Mouse (Mus musculus) hindbrain, embryonic 14.5 days (tissue): ENCODE data around the gene Arhgap20. TPM values are rescaled to one million over a fixed set of nuclear protein-coding genes. Genes with fewer than 3 reads are reported as not detected.

Source experiments
- ATAC-seq: fragments of 200-750 bp; cut with Nextera tagmentation; 2 replicates; pipeline ENCODE4 v1.8.0; 2017; ENCODE audit warnings: moderate number of reproducible peaks, mild to moderate bottlenecking, moderate TSS enrichment, moderate library complexity; ENCODE audit not compliant: low FRiP score
- DNase-seq: peaks from one replicate; pipeline ENCODE4 v3.0.0-alpha.2; 2015; ENCODE audit warnings: low spot score
- H3K27ac ChIP-seq: fragments of 300-500 bp; sonication (generic); 2 replicates; pipeline ENCODE4 v1.5.1; 2014; ENCODE audit warnings: mild to moderate bottlenecking, moderate library complexity
- H3K27me3 ChIP-seq: fragments of 300-500 bp; sonication (generic); 2 replicates; pipeline ENCODE4 v1.6.1; 2014; ENCODE audit warnings: mild to moderate bottlenecking, low read length, mixed read lengths; ENCODE audit not compliant: control insufficient read depth, insufficient read depth
- H3K36me3 ChIP-seq: fragments of 300-500 bp; sonication (generic); replicated peaks from 2 replicates; pipeline ENCODE4 v1.6.1; 2014; ENCODE audit not compliant: control insufficient read depth, insufficient read depth
- H3K4me1 ChIP-seq: fragments of 300-500 bp; sonication (generic); replicated peaks from 2 replicates; pipeline ENCODE4 v1.6.1; 2014; ENCODE audit warnings: antibody characterized with exemption, low read length, mixed read lengths; ENCODE audit not compliant: control insufficient read depth, insufficient read depth
- H3K4me2 ChIP-seq: fragments of 300-500 bp; sonication (generic); replicated peaks from 2 replicates; pipeline ENCODE4 v1.6.1; 2014; ENCODE audit warnings: mild to moderate bottlenecking, moderate library complexity
- H3K4me3 ChIP-seq: fragments of 300-500 bp; sonication (generic); replicated peaks from 2 replicates; pipeline ENCODE4 v1.5.1; 2014; ENCODE audit warnings: mild to moderate bottlenecking, low read length
- H3K9ac ChIP-seq: fragments of 300-500 bp; sonication (generic); 2 replicates; pipeline ENCODE4 v1.6.1; 2014
- H3K9me3 ChIP-seq: fragments of 300-500 bp; sonication (generic); 2 replicates; pipeline ENCODE4 v1.6.1; 2016; ENCODE audit warnings: low read length; ENCODE audit not compliant: control insufficient read depth
- WGBS: fragments of 180-500 bp; shearing (Covaris S2); extraction: QIAGEN DNeasy Blood & Tissue Kit; methylation state at CpG from one replicate; pipeline ENCODE4 v1.1.7; 2014; 5-methylcytosine and 5-hydroxymethylcytosine counted together
- polyA plus RNA-seq: library from polyadenylated mRNA; unstranded; fragments of >200 nt; fragmentation: Nextera tagmentation; extraction: Ambion mirVana; gene quantifications from 2 replicates; pipeline ENCODE4 v1.2.1, GENCODE M21; 2014

Gene Arhgap20
- 28.2 and 29.7 TPM in 2 replicates for polyA plus RNA-seq

GRCm38 (mm10) chr9:51764921-51765416 lies at the start of gene Arhgap20:
Gene Arhgap20 (plus strand): TSS chr9:51765337.
- peaks cover 14% of the 10 kb centered on the region for H3K4me1 ChIP-seq
- H3K9me3 ChIP-seq, result no peaks in the 10 kb centered on the region
- peaks cover 15% of the 10 kb centered on the region; the same call in 1 of the 2 replicates for H3K27me3 ChIP-seq
- WGBS, result 1% methylated on average over 55 of the region's 77 CpGs
- no peaks in the 10 kb centered on the region for H3K36me3 ChIP-seq
- peak within 1 kb of the TSS; percentile 81 for H3K27ac ChIP-seq
- H3K4me3 ChIP-seq, result peak within 1 kb of the TSS; percentile 66
- H3K4me2 ChIP-seq, result peak within 1 kb of the TSS; percentile 82
- ATAC-seq, result peak; percentile 94
- peak; percentile 89 for DNase-seq
- peak within 1 kb of the TSS; percentile 90 for H3K9ac ChIP-seq

- DNase-seq (no peak), ATAC-seq (no peak)
- no peak overlapping the region for H3K4me2 ChIP-seq
- H3K36me3 ChIP-seq, result no peaks in the 10 kb centered on the region
- H3K4me1 ChIP-seq, result no peaks in the 10 kb centered on the region
- no peak overlapping the region for H3K27ac ChIP-seq
- H3K9ac ChIP-seq, result no peak overlapping the region
- H3K27me3 ChIP-seq, result no peaks in the 10 kb centered on the region
- no peak overlapping the region for H3K4me3 ChIP-seq
- 95% methylated on average over 3 of the region's 3 CpGs for WGBS
- H3K9me3 ChIP-seq, result no peaks in the 10 kb centered on the region
These were observed 46.3 kb upstream of the Arhgap20 start for GRCm38 (mm10) chr9:51718793-51719192.

GRCm38 (mm10) chr9:51727960-51728359 lies 37.2 kb upstream of the Arhgap20 start:
- Histone ChIP-seq H3K36me3 (no peaks in the 10 kb centered on the region), H3K4me2 (no peak overlapping the region), H3K4me1 (no peaks in the 10 kb centered on the region), H3K27me3 (no peaks in the 10 kb centered on the region), H3K4me3 (no peak overlapping the region), H3K9ac (no peak overlapping the region), H3K27ac (no peak overlapping the region), H3K9me3 (no peaks in the 10 kb centered on the region)
- ATAC-seq, result no peak
- DNase-seq, result no peak
- WGBS, result 53% methylated on average over 6 of the region's 6 CpGs

GRCm38 (mm10) chr9:51735180-51736034 lies 29.7 kb upstream of the Arhgap20 start:
- Histone ChIP-seq H3K9me3 (no peaks in the 10 kb centered on the region), H3K9ac (no peak overlapping the region), H3K27me3 (no peaks in the 10 kb centered on the region), H3K4me3 (no peak overlapping the region), H3K36me3 (no peaks in the 10 kb centered on the region), H3K27ac (peak overlapping the region; percentile 33; the same call in 1 of the 2 replicates), H3K4me1 (peaks cover 20% of the 10 kb centered on the region), H3K4me2 (0 out of 2 replicates have a peak overlapping the region, but pooled peaks have one; percentile 2)
- WGBS, result 53% methylated on average over 9 of the region's 9 CpGs
- 0 out of 2 replicates have a peak, but pooled peaks have one; percentile 34 for ATAC-seq
- peak; percentile 30 for DNase-seq

GRCm38 (mm10) chr9:51736750-51737368 lies 28.3 kb upstream of the Arhgap20 start:
- Histone ChIP-seq H3K9me3 (no peaks in the 10 kb centered on the region), H3K4me2 (no peak overlapping the region), H3K9ac (no peak overlapping the region), H3K27me3 (no peaks in the 10 kb centered on the region), H3K27ac (no peak overlapping the region), H3K4me3 (no peak overlapping the region), H3K36me3 (no peaks in the 10 kb centered on the region), H3K4me1 (peaks cover 20% of the 10 kb centered on the region)
- peak; percentile 60 for DNase-seq
- 61% methylated on average over 5 of the region's 5 CpGs for WGBS
- no peak for ATAC-seq

GRCm38 (mm10) chr9:51738349-51738748 lies 26.8 kb upstream of the Arhgap20 start:
- WGBS, result 94% methylated on average over 9 of the region's 9 CpGs
- no peaks in the 10 kb centered on the region for H3K27me3 ChIP-seq

GRCm38 (mm10) chr9:51739826-51740225 lies 25.3 kb upstream of the Arhgap20 start:
- DNase-seq, result no peak
- Histone ChIP-seq H3K4me2 (no peak overlapping the region), H3K4me3 (no peak overlapping the region), H3K36me3 (no peaks in the 10 kb centered on the region), H3K9ac (no peak overlapping the region), H3K9me3 (no peaks in the 10 kb centered on the region), H3K4me1 (peaks cover 20% of the 10 kb centered on the region), H3K27ac (no peak overlapping the region), H3K27me3 (no peaks in the 10 kb centered on the region)
- ATAC-seq, result no peak
- 81% methylated on average over 4 of the region's 4 CpGs for WGBS

More at GRCm38 (mm10) chr9:51738349-51738748, 26.8 kb upstream of the Arhgap20 start:
- Histone ChIP-seq H3K4me3 (no peak overlapping the region), H3K9me3 (no peaks in the 10 kb centered on the region), H3K9ac (no peak overlapping the region), H3K4me1 (peaks cover 20% of the 10 kb centered on the region), H3K4me2 (no peak overlapping the region), H3K36me3 (no peaks in the 10 kb centered on the region), H3K27ac (no peak overlapping the region)
- ATAC-seq (no peak), DNase-seq (no peak)

GRCm38 (mm10) chr9:51750144-51750543 lies 15.0 kb upstream of the Arhgap20 start:
- 85% methylated on average over 4 of the region's 4 CpGs for WGBS
- no peak overlapping the region for H3K4me3 ChIP-seq
- no peak for ATAC-seq

GRCm38 (mm10) chr9:51761003-51761402 lies 4.1 kb upstream of the Arhgap20 start:
- Histone ChIP-seq H3K4me3 (no peak overlapping the region), H3K36me3 (no peaks in the 10 kb centered on the region)
- no peak for ATAC-seq

More at GRCm38 (mm10) chr9:51750144-51750543, 15.0 kb upstream of the Arhgap20 start:
- no peaks in the 10 kb centered on the region for H3K4me1 ChIP-seq
- H3K27me3 ChIP-seq, result no peaks in the 10 kb centered on the region
- no peak overlapping the region for H3K9ac ChIP-seq
- DNase-seq, result no peak
- no peak overlapping the region for H3K4me2 ChIP-seq
- no peaks in the 10 kb centered on the region for H3K36me3 ChIP-seq
- no peak overlapping the region for H3K27ac ChIP-seq
- H3K9me3 ChIP-seq, result no peaks in the 10 kb centered on the region

More at GRCm38 (mm10) chr9:51761003-51761402, 4.1 kb upstream of the Arhgap20 start:
- H3K4me2 ChIP-seq, result no peak overlapping the region
- no peak overlapping the region for H3K9ac ChIP-seq
- H3K27ac ChIP-seq, result no peak overlapping the region
- H3K4me1 ChIP-seq, result no peaks in the 10 kb centered on the region
- peaks cover 15% of the 10 kb centered on the region; the same call in 1 of the 2 replicates for H3K27me3 ChIP-seq
- WGBS, result 66% methylated on average over 2 of the region's 2 CpGs
- no peaks in the 10 kb centered on the region for H3K9me3 ChIP-seq
- DNase-seq, result no peak
